Mouse (Mus musculus): Measurements from ENCODE around the gene Stpg1. TPM values are rescaled to one million over a fixed set of nuclear protein-coding genes. Genes with fewer than 3 reads are reported as not detected.

Stpg1 gene
- polyA plus RNA-seq, 1 experiment from 2014 or later, result 0.34 TPM

DNA sequence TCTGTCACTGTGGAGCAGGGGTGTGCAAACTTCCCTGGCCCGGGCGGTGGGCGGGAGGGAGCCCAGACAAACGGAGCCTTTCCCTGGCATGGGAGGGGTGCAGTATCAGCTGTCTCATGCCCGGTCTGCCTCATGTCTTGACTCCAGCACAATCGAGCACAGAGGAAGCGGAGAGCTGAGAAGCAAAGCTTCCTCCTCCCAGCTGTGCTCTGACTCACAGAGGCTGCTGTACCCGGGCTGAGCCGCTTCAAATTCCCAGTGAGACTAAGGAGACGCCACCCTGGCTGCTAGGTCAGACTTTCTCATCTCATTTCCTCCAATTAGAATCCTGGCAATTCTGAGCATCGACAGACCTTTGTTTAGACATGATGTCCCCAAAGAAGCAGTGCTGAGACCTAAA is 72.5 kb downstream of the Stpg1 start:
- Histone ChIP-seq H3K27me3 (peaks cover 27% of the 10 kb centered on the region), H3K9ac (no peak overlapping the region), H3K4me1 (replicated peaks) (peaks cover 37% of the 10 kb centered on the region), H3K4me2 (no peak overlapping the region), H3K36me3 (no peaks in the 10 kb centered on the region), H3K4me3 (no peak overlapping the region), H3K9me3 (no peaks in the 10 kb centered on the region), H3K27ac (replicated peaks) (no peak overlapping the region)
- no peak for ATAC-seq (ENCODE audit: low FRiP score, low read depth)
- WGBS, result 38% methylated on average over 11 of the region's 11 CpGs

DNA sequence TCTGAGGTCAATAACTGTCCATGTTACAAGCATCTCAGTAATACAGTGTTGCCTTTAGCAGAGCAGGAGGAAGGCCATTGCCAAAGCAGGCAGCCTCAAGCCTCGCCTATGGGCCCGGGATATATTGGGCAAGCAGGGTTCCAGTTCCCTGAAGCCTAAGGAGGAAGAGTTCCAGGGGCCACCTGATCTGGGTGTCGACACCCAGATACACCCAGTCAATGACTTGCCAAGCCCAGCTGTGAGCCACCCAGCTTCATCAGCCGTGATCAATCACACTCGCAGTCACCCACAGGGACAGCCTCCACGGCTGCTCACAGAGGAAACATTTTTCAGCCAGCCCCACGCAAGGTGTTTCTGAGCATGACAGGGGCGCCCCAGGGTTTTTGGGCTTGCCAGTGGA is 72.9 kb downstream of the Stpg1 start:
- Histone ChIP-seq H3K36me3 (no peaks in the 10 kb centered on the region), H3K4me2 (no peak overlapping the region), H3K27ac (replicated peaks) (no peak overlapping the region), H3K4me1 (replicated peaks) (peaks cover 37% of the 10 kb centered on the region), H3K4me3 (no peak overlapping the region), H3K9me3 (no peaks in the 10 kb centered on the region), H3K9ac (no peak overlapping the region), H3K27me3 (peaks cover 31% of the 10 kb centered on the region)
- 42% methylated on average over 8 of the region's 8 CpGs for WGBS
- no peak for ATAC-seq (ENCODE audit: low FRiP score, low read depth)

DNA sequence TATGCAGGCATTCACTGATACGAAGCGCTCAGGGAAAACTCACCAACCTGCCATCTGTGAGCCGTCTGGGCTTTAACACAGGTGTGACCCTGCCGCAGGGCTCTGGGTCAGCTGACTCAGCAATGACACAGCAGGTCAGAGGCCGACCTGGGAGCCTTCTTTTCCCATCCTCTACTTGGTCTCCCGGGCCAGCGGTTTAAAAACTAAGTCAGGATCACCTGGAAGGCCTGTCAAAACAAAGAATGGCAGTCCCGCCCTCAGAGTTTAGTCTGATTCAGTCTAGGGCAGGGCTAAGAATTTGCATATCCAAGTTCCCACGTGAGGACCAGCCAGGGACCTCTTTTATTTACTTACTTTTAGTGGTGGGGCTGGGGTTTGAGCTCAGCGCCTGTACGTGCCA is 74.6 kb downstream of the Stpg1 start:
- ATAC-seq (ENCODE audit: low FRiP score, low read depth), result no peak
- WGBS, result 12% methylated on average over 11 of the region's 11 CpGs
- H3K27ac ChIP-seq (replicated peaks), result no peak overlapping the region
- peaks cover 50% of the 10 kb centered on the region for H3K4me1 ChIP-seq (replicated peaks)
- no peak overlapping the region for H3K4me3 ChIP-seq
- no peak overlapping the region for H3K4me2 ChIP-seq
- H3K27me3 ChIP-seq, result peaks cover 31% of the 10 kb centered on the region
- H3K9ac ChIP-seq, result no peak overlapping the region
- H3K36me3 ChIP-seq, result no peaks in the 10 kb centered on the region
- H3K9me3 ChIP-seq, result no peaks in the 10 kb centered on the region

DNA sequence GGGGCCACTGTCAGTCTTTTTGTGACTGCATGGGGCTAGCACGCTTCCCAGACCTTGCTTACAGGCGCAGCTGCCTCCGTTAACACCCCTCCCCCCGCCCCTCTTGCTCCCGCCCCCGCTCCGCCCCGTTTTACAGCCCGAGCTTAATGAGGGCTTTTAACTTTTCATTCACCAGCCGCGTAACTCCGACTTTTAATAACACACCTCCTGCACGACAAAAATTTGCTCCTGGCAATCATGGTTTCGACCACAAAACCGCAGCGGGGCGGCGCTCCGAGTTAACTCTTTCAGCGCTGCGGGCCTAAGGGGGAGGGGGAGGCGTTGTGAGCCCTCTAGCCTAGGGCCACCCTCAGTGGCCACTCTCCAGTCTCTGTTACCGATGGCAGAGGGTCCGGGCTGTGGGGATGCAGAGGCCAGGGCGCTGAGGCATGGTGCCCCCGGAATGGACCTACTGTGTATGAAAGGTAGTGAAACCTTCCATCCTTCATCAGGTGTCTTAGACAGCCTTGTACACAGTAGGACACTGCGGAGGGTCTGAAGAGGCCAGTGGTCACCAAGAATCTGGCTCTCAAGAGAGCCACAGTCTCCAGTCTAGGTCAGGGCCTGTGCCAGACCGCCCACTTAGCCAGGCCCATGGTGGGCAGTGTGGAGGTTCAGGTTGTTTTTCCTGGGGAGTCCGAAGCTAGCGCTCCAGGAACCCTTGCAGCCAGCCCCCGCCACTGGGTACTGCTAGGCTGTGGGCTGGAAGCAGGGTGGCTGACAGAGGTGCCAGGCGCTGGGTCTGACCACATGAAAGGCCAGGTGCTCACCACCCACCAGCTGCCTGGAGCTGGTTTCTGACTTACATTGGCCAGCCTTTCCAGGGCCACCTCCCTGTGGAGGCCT is 75.8 kb downstream of the Stpg1 start:
- WGBS, result 11% methylated on average over 32 of the region's 32 CpGs
- no peak for ATAC-seq (ENCODE audit: low FRiP score, low read depth)
- peak overlapping the region; percentile 36 for H3K4me3 ChIP-seq
- H3K9ac ChIP-seq, result no peak overlapping the region
- no peaks in the 10 kb centered on the region for H3K36me3 ChIP-seq
- peaks cover 49% of the 10 kb centered on the region for H3K4me1 ChIP-seq (replicated peaks)
- H3K9me3 ChIP-seq, result no peaks in the 10 kb centered on the region
- H3K4me2 ChIP-seq, result peak overlapping the region; percentile 60
- H3K27me3 ChIP-seq, result peaks cover 40% of the 10 kb centered on the region
- no peak overlapping the region for H3K27ac ChIP-seq (replicated peaks)

DNA sequence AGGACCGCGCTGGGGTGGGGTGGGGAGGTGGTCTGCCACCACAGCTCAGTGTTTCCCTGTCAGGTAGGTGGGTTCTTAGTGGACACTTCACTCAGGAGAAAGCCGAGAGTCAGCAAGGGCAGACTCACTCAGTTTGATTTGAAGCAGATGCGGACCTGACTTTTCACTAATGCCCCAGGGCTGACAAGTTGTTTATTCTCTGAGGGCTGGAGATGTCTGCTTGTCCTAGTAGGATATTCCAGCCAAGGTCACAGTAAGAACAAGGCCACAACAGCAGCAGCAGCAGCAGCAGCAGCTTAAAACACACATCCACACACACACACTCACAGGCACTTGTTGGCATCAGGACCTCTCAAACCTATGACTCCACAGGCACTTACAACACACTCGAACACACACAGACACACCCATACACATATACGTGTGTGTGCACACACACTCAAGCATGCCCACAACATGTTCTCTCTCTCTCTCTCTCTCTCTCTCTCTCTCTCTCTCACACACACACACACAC is 76.5 kb downstream of the Stpg1 start:
- H3K27me3 ChIP-seq, result peaks cover 40% of the 10 kb centered on the region
- WGBS, result 65% methylated on average over 6 of the region's 6 CpGs
- no peaks in the 10 kb centered on the region for H3K9me3 ChIP-seq

DNA sequence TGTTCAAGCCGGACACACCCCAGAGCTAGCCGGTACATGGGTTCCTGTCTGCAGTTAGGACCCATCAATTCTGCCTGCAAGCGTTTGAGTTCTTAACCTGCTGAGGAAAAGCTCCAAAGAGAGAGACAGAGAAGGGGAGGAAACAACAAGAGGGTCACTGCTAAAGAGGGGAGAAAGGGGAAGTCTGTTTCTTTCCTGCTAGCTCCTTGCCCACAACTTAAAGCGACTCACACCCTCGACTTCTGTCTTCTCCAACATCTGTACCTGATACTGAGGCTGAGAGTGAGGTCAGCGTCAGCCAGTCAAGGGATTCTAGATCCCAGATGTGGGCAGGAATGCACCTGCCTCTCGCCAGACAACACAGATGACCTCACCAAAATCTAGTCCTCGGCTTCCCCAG is 77.7 kb downstream of the Stpg1 start:
- H3K27ac ChIP-seq (replicated peaks), result no peak overlapping the region
- peaks cover 42% of the 10 kb centered on the region for H3K4me1 ChIP-seq (replicated peaks)
- peaks cover 40% of the 10 kb centered on the region for H3K27me3 ChIP-seq
- no peak overlapping the region for H3K4me3 ChIP-seq
- H3K9me3 ChIP-seq, result no peaks in the 10 kb centered on the region
- no peak for ATAC-seq (ENCODE audit: low FRiP score, low read depth)
- H3K36me3 ChIP-seq, result no peaks in the 10 kb centered on the region
- no peak overlapping the region for H3K9ac ChIP-seq
- H3K4me2 ChIP-seq, result no peak overlapping the region
- WGBS, result 46% methylated on average over 8 of the region's 8 CpGs

More for the DNA sequence above, 76.5 kb downstream of the Stpg1 start:
- no peak overlapping the region for H3K4me3 ChIP-seq
- H3K27ac ChIP-seq (replicated peaks), result no peak overlapping the region
- H3K4me2 ChIP-seq, result no peak overlapping the region
- H3K4me1 ChIP-seq (replicated peaks), result peaks cover 47% of the 10 kb centered on the region
- H3K36me3 ChIP-seq, result no peaks in the 10 kb centered on the region
- ATAC-seq (ENCODE audit: low FRiP score, low read depth), result no peak
- no peak overlapping the region for H3K9ac ChIP-seq

DNA sequence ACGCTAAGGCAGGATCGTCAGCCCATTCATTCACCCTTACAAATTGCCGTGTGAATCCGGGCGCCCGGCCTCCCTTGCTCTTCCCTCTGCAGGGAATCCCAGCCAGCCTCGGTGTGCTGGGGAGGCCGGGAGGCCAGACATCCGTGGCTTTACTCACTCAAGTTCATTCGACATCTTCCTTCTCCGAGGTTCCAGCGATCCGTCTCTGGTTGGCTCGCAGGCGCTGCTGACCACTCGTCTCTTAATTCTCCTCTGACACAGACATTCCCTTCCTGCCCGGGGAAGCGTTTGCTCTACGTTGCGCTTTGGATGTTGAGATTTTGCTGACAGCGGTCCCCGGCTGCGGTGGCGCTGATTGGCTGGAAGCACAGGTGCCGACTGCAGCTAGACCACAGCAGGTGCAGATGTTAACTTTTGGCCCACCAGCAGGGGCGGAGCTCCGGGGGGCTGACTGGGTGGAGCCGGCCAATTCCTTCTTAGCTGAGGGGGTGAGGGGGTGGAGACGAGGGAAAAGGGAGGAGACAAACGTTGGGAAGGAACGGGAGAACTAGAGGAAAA is 78.7 kb downstream of the Stpg1 start, which contains the start of gene Grhl3:
Grhl3 (minus strand) TSS at position 380 of the 558 bp plus-strand sequence.
- H3K27ac ChIP-seq (replicated peaks), result no peak within 1 kb of the TSS
- H3K4me2 ChIP-seq, result peak within 1 kb of the TSS; percentile 55
- 0 out of 2 replicates have a peak, but pooled peaks have one; percentile 38 for ATAC-seq (ENCODE audit: low FRiP score, low read depth)
- H3K4me1 ChIP-seq (replicated peaks), result peaks cover 31% of the 10 kb centered on the region
- H3K9me3 ChIP-seq, result no peaks in the 10 kb centered on the region
- peaks cover 40% of the 10 kb centered on the region for H3K27me3 ChIP-seq
- under 1% methylated on average over 31 of the region's 31 CpGs for WGBS
- peak within 1 kb of the TSS; percentile 25 for H3K4me3 ChIP-seq
- H3K9ac ChIP-seq, result 0 out of 2 replicates have a peak within 1 kb of the TSS, but pooled peaks have one; percentile 3
- no peaks in the 10 kb centered on the region for H3K36me3 ChIP-seq

DNA sequence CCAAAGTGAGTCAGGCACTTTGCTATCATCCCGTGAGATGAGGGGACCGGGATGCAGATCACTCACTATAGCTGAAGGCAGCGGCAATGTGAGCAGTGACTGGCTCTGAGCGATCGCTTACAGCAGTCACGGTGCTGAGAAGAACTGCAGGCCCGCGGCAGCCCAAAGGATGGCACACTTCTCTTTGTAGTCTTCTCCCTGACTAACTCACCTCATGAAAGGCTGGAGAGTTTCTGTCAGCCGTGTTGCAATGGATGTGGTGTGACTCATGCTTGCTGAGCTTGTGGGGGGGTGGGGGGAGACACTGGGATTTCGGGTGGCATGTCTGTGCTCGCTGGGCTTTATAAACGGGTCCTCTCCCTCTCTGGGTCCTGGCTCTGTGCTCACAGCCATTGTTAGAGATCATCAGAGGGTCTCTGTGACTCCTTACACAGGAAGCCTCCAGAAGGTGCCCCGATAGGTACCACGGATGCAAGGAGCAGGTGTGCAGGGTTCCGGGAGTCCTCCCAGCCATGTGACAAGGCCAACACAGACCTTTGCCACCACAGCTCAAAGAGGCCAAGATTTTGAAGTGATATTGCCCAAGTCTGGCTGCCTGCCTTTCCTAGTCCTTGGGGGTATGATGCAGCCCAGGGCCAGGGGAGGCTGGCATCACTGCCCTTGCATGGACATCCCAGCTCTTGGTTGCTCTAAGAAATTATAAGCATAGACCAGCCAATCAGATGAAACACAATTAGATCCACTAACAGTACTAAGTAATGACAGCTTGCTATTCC is 81.0 kb downstream of the Stpg1 start:
- Histone ChIP-seq H3K4me1 (replicated peaks) (peaks cover 23% of the 10 kb centered on the region), H3K4me3 (no peak overlapping the region), H3K27ac (replicated peaks) (no peak overlapping the region), H3K9ac (no peak overlapping the region), H3K4me2 (no peak overlapping the region), H3K9me3 (no peaks in the 10 kb centered on the region), H3K27me3 (peaks cover 26% of the 10 kb centered on the region), H3K36me3 (no peaks in the 10 kb centered on the region)
- no peak for ATAC-seq (ENCODE audit: low FRiP score, low read depth)
- 66% methylated on average over 15 of the region's 15 CpGs for WGBS

DNA sequence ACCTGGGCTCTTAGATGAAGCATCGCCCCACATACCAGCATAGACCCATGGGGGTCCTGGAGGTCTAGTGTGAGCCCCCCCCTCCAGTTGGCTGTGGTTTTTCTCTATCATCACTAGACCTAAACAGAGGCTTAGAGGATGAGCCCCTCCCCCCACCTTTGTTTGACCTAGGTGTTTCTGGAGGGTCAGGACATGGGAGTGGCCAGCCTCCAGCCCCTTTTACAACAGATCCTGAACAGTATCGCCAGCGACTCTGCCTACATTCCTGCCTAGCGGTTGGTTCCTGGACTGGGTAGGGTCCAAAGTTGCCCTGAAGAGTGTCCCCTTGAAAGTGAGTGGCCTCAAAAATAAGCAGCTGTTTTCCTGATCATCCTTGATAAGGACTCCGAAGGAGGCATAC is 83.9 kb downstream of the Stpg1 start:
- Histone ChIP-seq H3K9me3 (no peaks in the 10 kb centered on the region), H3K4me2 (no peak overlapping the region), H3K27ac (replicated peaks) (no peak overlapping the region), H3K9ac (no peak overlapping the region), H3K27me3 (peaks cover 9% of the 10 kb centered on the region; the same call in 1 of the 2 replicates), H3K4me1 (replicated peaks) (peaks cover 6% of the 10 kb centered on the region), H3K4me3 (no peak overlapping the region), H3K36me3 (no peaks in the 10 kb centered on the region)
- ATAC-seq (ENCODE audit: low FRiP score, low read depth), result no peak
- WGBS, result 93% methylated on average over 5 of the region's 5 CpGs

DNA sequence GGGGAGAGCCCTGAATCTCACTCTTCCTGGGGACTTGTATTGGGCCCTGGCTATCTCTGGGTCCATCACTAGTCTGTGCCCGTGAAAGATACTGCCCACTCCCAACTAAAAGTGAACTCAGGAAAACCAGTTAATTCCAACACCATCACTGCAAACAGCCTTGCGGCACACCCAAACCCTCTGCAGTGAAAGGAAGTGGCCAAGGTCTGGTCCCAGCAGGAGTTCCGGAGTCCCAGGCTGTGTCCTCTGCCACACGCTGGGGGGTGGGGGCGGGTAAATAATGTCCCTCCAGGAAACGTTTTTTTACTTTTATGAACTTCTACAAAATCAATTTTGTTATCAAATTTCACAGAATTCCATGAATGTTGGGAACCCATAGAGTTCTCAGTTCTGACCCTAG is 85.1 kb downstream of the Stpg1 start:
- no peaks in the 10 kb centered on the region for H3K9me3 ChIP-seq
- H3K27ac ChIP-seq (replicated peaks), result no peak overlapping the region
- 0 out of 2 replicates have a peak, but pooled peaks cover 6% of the 10 kb centered on the region for H3K27me3 ChIP-seq
- no peak for ATAC-seq (ENCODE audit: low FRiP score, low read depth)
- H3K4me2 ChIP-seq, result no peak overlapping the region
- 61% methylated on average over 6 of the region's 6 CpGs for WGBS
- no peak overlapping the region for H3K4me3 ChIP-seq
- no peak overlapping the region for H3K9ac ChIP-seq
- no peaks in the 10 kb centered on the region for H3K36me3 ChIP-seq
- H3K4me1 ChIP-seq (replicated peaks), result no peaks in the 10 kb centered on the region

DNA sequence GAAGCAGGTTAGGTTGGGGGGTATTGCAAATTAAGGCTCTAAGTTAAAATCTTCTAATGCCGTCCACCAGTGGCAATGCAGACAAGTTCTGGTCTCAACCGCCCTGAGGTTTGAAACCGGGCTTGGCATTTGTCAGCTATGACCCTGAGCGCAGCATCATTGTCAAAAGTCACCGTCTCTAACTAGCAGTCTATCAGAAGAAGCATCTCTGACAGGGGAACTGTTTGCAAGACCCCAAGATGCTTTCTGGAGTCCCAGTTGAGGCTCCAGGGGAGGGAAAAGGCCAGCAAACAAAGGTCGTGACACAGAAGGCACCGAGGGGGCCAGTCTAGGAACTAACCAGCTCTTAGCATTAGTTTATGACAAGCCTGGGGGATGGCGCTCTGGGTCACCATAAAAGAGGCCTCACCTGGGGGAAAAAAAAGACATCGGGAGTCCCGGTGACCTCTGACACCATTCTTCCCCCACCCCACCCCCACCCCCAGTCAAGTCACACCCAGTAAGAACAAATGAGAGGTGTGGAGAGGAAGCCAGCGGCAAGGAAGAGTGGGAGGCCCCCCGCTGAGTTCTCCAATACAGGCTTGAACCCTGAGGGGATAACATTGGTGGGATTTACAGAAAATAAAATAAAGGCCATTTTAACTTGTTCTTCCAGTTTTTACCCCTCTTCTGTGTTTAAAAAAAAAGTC is 86.8 kb downstream of the Stpg1 start:
- Histone ChIP-seq H3K4me3 (no peak overlapping the region), H3K27me3 (no peaks in the 10 kb centered on the region), H3K36me3 (no peaks in the 10 kb centered on the region), H3K9ac (no peak overlapping the region), H3K4me1 (replicated peaks) (no peaks in the 10 kb centered on the region), H3K4me2 (no peak overlapping the region), H3K27ac (replicated peaks) (no peak overlapping the region), H3K9me3 (no peaks in the 10 kb centered on the region)
- 37% methylated on average over 12 of the region's 12 CpGs for WGBS
- ATAC-seq (ENCODE audit: low FRiP score, low read depth), result no peak

All from hindbrain, embryonic 15.5 days (tissue).